Mouse (Mus musculus) c-Kit-negative CD71-positive TER-119-positive erythroid progenitor cells, embryonic 14.5 days (primary cell): ENCODE measurements around the gene Zdhhc14.
A peak's percentile ranks its signal among the peaks of the same experiment; 100 is the strongest.

Source experiments
- DNase-seq: peaks from one replicate; pipeline ENCODE4 v3.0.0-alpha.2; 2013; ENCODE audit warnings: low read depth, low spot score

Gene Zdhhc14

DNA sequence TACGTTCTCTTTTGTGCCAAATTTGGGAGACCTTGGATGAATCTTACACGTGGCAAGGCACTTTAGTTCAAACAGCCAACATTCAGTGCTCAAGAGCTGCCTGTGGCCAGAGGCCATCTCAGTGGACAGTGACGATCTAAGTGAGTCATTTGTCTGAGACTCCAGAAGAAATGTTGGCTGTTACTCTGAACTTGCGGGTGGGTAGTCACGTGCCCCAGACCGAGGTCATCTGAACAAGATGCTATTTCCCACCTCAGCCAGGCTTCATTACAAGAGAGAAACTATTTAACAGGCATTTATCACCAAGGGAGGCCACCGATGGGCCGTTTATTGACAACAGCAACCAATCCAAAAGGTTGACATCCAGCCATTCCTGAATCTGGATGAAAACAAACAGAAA lies 174.3 kb downstream of the Zdhhc14 start:
- DNase-seq: no peak

DNA sequence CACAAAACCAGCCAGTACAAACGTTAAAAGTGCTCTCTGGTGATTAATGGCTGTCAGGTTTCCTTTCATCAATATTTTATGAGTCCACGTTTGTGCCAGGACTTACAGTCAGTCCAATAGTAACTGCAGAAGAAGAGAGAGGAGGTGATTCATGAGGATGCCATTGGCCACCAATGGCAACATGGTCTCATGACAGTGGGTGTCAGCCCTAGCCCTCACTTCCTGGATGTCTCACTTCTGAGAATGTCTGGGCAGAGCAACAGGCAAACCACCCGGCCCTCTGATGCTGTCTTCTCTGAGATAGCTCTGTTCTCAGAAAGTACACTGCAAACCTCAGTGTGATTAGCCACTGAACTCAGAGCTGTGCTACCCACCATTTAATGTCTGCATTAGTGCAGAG lies 176.1 kb downstream of the Zdhhc14 start:
- DNase-seq: no peak

DNA sequence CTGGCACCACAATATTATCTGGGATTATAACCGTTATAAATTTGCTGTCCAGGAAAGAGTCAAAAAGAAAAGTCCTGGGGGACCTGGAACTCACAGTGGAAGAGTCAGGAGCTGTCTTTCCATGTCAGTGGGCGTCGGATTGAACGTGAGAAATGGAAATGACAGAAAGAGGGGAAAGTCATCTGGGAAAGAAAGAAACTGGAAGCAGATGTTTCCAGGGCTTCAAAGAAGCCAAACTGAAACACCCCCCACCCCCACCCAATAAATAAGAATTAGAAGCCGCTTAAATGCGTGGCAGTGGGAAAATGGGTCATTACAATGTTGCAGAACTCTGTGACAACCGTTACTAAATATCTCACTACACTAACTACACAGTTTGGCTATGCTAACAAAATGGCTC lies 176.6 kb downstream of the Zdhhc14 start:
- DNase-seq: no peak

DNA sequence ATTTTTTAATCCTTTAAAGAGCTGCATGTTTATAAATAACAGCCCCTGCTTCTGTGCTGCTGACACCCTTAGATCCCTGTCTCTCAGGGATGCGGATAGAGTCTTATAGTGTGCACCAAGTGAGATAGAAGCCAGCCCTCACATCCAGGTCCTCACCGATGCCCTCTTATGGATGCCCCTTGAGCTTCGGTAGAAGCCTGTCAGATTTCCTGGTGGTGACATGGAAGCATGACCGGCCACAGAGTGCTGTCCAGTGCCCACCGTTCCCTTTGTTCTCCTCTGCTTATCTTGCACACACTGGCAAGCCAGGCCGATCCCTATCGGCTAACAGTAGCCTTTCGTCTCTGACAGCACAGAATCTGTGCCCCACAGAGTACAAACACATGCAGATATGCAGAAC lies 183.6 kb downstream of the Zdhhc14 start:
- DNase-seq: no peak

GRCm38 (mm10) chr17:5679315-5679714 lies 187.0 kb downstream of the Zdhhc14 start:
- no peak for DNase-seq

GRCm38 (mm10) chr17:5685324-5685723 lies 193.0 kb downstream of the Zdhhc14 start:
- no peak for DNase-seq

- DNase-seq: no peak
These were observed 195.5 kb downstream of the Zdhhc14 start for GRCm38 (mm10) chr17:5687810-5688209.

DNA sequence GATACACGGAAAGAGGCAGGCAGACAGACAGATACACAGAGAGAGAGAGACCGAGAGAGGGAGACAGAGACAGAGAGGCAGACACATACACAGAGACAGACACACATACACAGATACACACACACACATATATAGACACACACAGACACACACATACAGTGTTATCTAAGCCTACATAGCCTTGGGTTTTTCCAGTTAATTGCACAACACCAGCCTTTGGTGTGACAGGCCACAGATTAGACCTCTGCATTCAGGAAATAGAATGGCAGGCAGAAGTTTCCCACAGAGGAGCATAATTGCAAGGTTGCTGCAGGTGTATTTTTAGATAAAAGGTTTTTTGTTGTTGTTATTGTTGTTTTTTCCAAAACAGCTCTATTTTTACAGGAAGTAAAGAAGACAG lies 195.9 kb downstream of the Zdhhc14 start:
- DNase-seq: no peak

GRCm38 (mm10) chr17:5688669-5689068 lies 196.3 kb downstream of the Zdhhc14 start:
- DNase-seq: no peak

DNA sequence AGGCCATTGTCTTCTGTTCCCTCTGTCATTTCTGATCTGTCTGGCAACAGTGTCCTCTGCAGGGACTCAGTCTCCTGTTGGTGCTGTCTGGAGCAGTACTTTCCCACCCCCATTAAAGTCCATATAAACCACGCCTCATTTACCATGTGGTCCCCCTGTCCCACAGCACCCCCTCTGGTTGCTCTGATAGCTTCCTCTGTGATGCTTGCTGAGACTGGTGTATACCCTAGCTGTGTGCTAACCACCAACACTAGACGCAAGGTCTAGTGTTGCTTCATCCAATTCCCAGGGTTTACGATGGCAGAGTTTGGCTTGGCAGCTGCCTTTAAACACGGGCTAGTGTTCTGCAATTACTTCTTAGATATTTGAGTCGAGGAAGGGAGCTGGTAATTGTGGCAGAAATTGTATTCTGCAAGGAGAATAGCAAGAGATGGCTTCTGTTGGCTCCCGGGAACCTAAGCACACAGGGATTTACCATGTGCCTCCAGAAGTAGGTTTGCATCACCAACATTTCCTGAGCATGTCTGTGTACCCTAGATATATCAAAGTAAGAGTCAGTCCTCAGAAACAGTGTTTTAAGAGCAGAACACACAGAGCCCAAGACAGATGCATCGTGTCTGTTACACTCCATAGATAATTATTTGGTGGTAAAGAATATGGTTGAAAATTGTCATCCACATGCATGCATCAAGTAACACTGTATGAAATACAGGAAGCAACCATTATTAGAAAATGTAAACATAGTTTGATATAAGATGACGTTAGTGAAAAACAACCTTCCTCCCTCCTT lies 198.6 kb downstream of the Zdhhc14 start:
- DNase-seq: no peak

- DNase-seq: no peak
These were observed 200.3 kb downstream of the Zdhhc14 start for GRCm38 (mm10) chr17:5692661-5693060.

DNA sequence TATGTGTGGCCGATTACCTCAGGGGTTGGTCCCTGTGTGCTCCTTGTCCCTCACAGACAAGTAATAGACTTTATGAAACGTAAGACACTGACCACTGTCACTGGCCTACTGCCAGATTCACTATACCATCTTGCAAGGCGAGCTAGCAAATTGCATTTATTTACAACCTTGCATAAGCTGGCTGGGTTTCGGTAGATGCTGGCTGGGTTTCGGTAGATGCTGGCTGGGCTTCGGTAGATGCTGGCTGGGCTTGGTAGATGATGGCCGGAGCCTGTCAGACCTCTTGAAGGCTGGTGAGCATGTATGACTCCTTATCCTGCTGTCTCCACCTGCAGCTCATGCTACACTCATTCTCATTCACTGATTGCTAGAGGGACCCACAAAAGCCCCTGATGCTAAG lies 200.9 kb downstream of the Zdhhc14 start:
- no peak for DNase-seq

- DNase-seq: no peak
These were observed 206.2 kb downstream of the Zdhhc14 start for GRCm38 (mm10) chr17:5698447-5699096.

DNA sequence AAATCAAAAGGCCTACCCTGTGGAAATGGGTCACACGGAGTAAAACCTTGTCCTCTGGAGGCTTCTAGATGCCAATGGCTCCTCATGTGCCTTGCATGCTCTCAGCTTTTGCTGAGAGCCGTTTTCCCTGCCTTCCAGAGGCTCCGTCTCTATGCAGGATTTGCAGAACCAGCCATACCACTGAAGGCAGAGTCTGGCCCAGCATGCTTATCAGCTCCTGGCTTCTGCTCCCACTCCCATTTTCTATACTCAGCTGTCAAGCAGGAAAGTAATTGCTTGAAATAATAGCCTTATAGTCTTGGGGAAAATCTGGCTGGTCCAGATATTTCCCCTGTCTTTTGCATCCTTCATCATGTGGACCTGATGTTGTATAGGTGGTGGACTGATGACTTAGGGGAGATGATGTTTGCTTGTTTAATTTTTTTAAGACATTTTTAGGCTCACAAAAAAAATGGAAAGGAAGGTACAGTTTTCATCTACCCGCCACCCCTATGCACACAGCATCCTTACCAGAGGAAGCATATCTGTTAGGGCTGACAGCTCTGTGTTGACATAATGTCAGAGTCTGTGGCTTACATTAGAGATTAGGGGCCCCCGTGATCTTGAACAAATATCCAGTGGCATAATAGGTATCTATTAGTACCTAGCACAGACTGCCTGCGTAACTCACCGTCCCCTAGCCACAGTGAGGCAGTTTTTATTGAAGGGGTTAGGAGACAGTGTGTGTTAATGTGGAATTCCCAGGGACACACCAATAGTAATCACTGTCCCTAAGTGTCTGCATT lies 218.2 kb downstream of the Zdhhc14 start:
- DNase-seq: no peak

DNA sequence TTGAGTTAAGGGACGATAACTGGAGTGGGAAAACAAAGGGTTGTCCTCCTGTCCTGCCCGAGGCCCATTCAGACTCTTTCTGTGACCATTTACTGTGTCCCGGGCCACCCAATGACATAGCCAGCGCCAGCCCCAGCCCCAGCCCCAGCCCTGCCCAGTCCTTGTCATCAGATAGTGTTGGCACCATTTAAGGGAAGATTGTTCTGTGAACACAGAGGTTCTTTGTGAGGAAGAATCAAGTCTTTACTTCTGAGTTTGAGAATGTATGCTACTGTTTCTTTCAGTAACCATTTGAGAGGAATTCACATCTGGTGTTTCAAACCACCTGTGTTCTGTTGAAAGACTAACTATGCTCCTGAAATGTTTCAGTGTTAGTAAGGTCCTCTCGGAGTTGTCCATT lies 219.5 kb downstream of the Zdhhc14 start:
- no peak for DNase-seq

DNA sequence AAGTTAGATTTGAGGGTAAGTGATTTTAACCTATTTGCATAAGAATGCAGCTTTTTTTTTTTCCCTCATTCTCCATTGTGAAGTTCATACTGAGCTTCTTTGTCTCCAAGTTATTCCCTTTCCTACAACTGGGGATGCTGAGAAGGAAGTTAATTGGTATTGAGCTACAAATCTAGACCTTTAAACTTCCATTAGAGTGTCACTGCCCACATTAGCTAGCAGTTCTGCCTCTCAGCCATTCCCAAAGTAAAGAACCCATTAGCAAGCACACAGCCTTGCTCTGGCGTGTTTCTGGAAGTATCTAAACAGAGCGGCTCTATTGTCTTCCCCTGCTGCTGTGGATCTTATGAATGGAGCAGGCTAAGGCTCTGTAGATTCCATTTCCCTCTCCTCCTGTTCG lies 220.8 kb downstream of the Zdhhc14 start:
- DNase-seq: no peak

GRCm38 (mm10) chr17:5716912-5717311 lies 224.6 kb downstream of the Zdhhc14 start:
- no peak for DNase-seq

GRCm38 (mm10) chr17:5718768-5719387 lies 226.5 kb downstream of the Zdhhc14 start:
- no peak for DNase-seq

- peak; percentile 25 for DNase-seq
These were observed 230.4 kb downstream of the Zdhhc14 start for GRCm38 (mm10) chr17:5722802-5723201.

GRCm38 (mm10) chr17:5723601-5724189 lies 231.3 kb downstream of the Zdhhc14 start:
- no peak for DNase-seq

DNA sequence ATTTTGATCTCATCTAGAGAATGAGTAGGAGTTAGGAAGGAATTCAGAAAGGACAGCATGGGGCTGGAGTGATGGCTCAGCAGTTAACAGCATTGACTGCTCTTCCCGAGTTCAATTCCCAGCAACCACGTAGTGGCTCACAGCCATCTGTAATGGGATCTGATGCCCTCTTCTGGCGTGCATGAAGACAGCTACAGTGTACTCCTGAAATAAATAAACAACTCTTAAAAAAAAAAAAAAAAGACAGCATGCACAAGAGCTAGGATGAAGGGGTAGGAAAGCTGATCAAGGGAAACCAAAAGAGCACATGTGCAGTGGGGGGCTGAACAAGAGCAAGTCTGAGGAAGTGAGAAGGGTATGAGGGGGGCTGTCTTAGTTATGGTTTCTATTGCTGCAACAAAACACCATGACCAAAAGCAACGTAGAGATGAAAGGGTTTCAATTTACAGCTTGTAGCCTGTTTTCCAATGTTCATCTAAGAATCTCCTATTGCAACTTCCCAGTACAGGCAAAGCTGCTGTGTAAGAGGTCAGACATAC lies 237.3 kb downstream of the Zdhhc14 start:
- DNase-seq: no peak
